In genomic region chr12:77541051-77541765, GRCm38 (mm10) we compare ENCODE assay signal across 13 mouse cellular contexts.
"Had no signal": no experiment of that assay in that cellular context is flagged by ENCODE, and none has a peak within 500 bp of the region (broad histone marks: within the 10 kb centered on the region; RNA-seq: fewer than 3 reads in every experiment).

No protein-coding gene starts in this region.

- DNase-seq: lung, adult 18-20 months; lung, embryonic 14.5 days; lung, postnatal 10 days; lung, postnatal 4 days; midbrain, embryonic 14.5 days; retina, postnatal 1 day; right cerebral cortex, adult 18-20 months; right cerebral cortex, postnatal 25 days; right cerebral cortex, postnatal 4 days; spleen, adult 18-20 months; thymus, adult 18-20 months; thymus, postnatal 14 days; thymus, postnatal 36 days had no signal
